Mouse (Mus musculus) T-helper 1 cell (primary cell): ENCODE measurements around the gene Tmem117.

Experiments
- in situ Hi-C: fragments of 300-600 bp; cut with MboI, MseI; formaldehyde crosslinking; loops from one replicate; pipeline ENCODE4 v1.15.1; 2025; ENCODE audit warnings: high pct_unique_total_duplicates

The Tmem117 gene

GRCm38 (mm10) chr15:94648430-94648829, 19.4 kb downstream of the Tmem117 start:
- in situ Hi-C loops, result no loop called here

DNA sequence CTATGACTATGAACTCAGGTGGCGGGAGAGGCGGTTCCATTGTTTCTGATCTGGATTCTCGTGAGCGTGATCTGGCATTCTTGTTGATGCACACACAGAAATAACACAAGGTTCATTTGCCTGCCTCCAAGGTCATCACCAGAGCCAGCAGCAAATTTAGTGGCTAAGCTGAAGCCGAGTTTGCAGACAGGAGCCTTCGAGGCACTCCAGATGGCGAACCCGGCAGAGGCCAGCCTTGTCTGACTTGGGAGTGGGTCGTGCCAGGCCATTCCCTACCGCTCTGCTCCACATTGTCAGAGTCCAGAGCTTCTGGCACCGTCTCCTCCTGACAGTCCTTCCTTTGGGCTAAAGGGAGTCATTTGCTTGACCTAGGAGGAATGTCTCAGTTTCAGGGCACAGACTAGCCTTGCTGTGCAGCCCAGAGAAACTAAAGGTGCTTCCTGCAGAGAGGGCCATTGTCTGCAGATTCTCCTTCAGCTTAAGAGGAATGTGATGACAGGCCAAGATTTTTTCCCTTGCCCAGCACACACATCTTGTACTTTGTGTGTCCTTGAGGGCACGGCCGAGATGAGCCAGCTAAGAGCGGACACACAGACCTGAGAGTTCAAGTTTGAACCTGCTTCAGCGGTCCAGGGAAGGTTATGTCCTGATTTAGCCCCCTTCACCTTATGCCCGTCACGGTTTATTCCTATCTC, 20.2 kb downstream of the Tmem117 start:
- in situ Hi-C loops, result no loop called here

DNA sequence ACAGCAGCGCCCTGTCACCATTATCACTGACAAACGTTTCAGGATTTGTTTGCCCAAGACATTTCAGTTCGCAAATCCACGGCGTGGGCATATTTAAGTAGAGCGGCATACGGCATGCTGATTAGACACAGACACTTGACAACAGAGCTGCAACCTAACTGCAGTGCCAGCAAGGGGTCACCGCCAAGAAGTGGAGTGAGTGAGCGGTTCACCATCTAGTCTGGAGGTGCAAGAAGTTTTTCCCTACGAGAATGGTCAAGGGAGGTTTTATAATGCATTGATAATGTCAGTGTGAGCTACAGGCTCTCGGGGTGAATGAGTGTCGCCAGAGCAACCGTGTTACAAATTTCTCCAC, 20.7 kb downstream of the Tmem117 start:
- in situ Hi-C loops, result no loop called here

- in situ Hi-C loops, result no loop called here
Observed at GRCm38 (mm10) chr15:94651350-94651749, 22.3 kb downstream of the Tmem117 start.

GRCm38 (mm10) chr15:94651969-94652842, 23.2 kb downstream of the Tmem117 start:
- in situ Hi-C loops, result no loop called here

GRCm38 (mm10) chr15:94652843-94653206, 23.8 kb downstream of the Tmem117 start:
- in situ Hi-C loops, result no loop called here

GRCm38 (mm10) chr15:94655811-94656323, 26.8 kb downstream of the Tmem117 start:
- in situ Hi-C loops, result no loop called here

DNA sequence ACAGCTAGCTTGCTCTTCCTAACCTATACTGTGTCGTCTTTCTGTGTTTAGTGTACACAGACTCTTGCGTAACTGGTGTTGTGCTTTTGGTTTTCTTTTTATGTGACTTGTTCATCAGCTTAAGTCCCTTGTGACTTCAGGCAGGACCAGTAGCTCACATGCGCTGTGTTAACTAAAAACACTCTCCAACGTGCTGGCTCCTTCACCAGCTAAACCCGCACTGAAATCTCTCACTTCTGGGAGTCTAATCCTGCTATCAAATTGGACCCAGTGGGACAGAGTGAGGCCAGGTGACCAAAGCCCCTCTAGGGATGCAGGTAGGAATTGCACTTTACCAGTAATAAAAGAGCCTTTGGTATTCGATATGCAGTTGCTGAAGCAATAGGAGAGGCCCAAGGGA, 28.9 kb downstream of the Tmem117 start:
- in situ Hi-C loops, result no loop called here

GRCm38 (mm10) chr15:94658392-94659111, 29.5 kb downstream of the Tmem117 start:
- in situ Hi-C loops, result no loop called here

- in situ Hi-C loops, result no loop called here
Observed at GRCm38 (mm10) chr15:94659112-94659437, 30.0 kb downstream of the Tmem117 start.

GRCm38 (mm10) chr15:94660913-94661312, 31.9 kb downstream of the Tmem117 start:
- in situ Hi-C loops, result loop anchor here (10.0 kb wide), 1 partner anchor 946 kb away; no protein-coding TSS in a partner anchor

GRCm38 (mm10) chr15:94661398-94661797, 32.4 kb downstream of the Tmem117 start:
- in situ Hi-C loops, result loop anchor here (10.0 kb wide), 1 partner anchor 947 kb away; no protein-coding TSS in a partner anchor

GRCm38 (mm10) chr15:94664612-94665011, 35.6 kb downstream of the Tmem117 start:
- in situ Hi-C loops, result loop anchor here (10.0 kb wide), 1 partner anchor 950 kb away; no protein-coding TSS in a partner anchor

- in situ Hi-C loops, result no loop called here
Observed at GRCm38 (mm10) chr15:94681135-94681534, 52.1 kb downstream of the Tmem117 start.

- in situ Hi-C loops, result no loop called here
Observed at GRCm38 (mm10) chr15:94684269-94684668, 55.2 kb downstream of the Tmem117 start.

DNA sequence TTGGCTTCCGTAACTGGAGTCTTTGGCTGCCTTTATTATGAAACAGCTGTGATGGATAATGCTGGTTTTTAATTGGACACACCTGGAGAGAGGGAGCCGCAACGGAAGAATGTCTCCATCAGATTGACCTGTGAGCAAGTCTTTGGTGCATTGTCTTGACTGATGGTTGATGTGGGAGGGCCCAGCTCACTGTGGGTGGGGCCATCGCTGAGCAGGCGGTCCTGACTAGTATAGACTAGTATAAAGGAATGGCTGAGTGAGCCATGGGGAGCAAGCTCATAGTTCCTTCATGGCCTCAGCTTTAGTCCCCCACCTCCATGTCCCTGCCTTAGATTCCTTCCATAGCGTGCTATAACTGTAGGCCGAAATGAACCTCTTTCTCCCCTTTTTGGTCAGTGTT, 58.1 kb downstream of the Tmem117 start:
- in situ Hi-C loops, result no loop called here

DNA sequence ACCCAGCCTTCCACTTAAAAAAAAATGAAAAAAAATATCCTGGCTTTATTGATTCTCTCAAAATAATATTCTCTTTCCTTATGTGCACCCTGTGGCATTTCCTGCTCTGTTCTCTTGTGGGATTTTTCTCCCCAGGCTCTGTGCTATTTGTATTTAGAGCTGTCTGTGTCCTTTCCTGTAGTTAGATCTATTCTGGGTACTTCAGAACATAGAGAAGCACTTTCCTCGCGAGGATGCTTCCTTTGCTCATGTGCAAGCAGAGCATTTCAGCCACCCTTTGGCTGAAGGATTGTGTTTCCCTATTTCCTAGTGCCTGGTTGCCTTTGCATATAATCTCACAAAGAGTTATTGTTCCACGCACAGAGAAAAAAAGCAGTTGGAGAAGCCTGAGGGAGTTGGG, 58.6 kb downstream of the Tmem117 start:
- in situ Hi-C loops, result no loop called here

GRCm38 (mm10) chr15:94689195-94689883, 60.3 kb downstream of the Tmem117 start:
- in situ Hi-C loops, result no loop called here

DNA sequence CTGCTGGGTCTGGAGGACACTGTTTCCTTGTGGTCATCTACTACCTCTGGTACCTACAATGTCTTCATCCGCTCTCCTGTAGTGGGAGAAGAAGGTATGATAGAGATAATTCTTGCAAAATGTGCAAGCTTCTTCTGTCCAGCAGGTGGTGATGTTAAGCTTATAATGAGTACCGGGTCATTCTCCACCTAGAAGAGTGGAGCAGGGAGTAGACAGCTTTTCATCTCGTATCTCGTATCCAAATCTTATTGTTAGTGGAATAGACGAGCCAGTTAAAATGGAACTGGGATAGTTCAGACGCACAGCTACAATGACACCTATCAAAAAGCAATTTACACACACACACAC, 60.8 kb downstream of the Tmem117 start:
- in situ Hi-C loops, result no loop called here

- in situ Hi-C loops, result no loop called here
Observed at GRCm38 (mm10) chr15:94722759-94723158, 93.7 kb downstream of the Tmem117 start.

DNA sequence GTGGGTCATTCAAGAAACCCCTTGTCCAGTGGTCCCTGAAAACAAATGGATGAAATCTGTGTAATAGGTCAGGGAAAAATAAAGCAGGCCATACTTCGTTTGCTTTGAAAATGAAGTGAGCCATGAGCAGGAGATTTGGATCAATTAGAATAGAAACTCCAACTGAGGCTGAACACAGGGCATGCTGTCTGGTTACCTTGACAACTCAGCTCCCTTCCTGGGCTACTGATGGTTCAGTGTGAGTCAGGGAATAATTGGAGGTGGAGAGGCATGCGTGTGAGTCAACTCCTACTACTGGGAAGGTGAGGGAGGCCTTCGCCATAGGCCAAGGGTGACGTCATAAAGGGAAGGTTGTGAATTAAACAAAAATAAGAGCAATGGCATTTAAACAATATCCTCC, 103.1 kb downstream of the Tmem117 start:
- in situ Hi-C loops, result no loop called here

- in situ Hi-C loops, result loop anchor here (5.0 kb wide), 1 partner anchor 808 kb away; no protein-coding TSS in a partner anchor
Observed at GRCm38 (mm10) chr15:94769227-94769626, 140.2 kb downstream of the Tmem117 start.
